In genomic region chr17:25595495-25595894, GRCm38 (mm10) we compare ENCODE assay signal across 12 mouse cellular contexts. TPM values are rescaled to one million over a fixed set of nuclear protein-coding genes. Genes with fewer than 3 reads are reported as not detected.
DNase-seq lines count a peak whose midpoint lies in the region; ATAC-seq and TF ChIP-seq lines count a peak whose summit lies in the region.
"Had no signal": no experiment of that assay in that cellular context is flagged by ENCODE, and none has a peak within 500 bp of the region (broad histone marks: within the 10 kb centered on the region; RNA-seq: fewer than 3 reads in every experiment).

No protein-coding gene starts in this region.

- no peaks in the 10 kb centered on the region for H3K27me3 ChIP-seq in liver, postnatal 0 days (ENCODE audit: insufficient read depth, low read length)
- H3K27me3 ChIP-seq in liver, embryonic 12.5 days (replicated peaks) = no peaks in the 10 kb centered on the region
- no peaks in the 10 kb centered on the region for H3K27me3 ChIP-seq in splenic B cell, adult 2 months (ENCODE audit: control insufficient read depth, insufficient read depth, low read length, poor library complexity, severe bottlenecking)

- no peak overlapping the region for H3K4me2 ChIP-seq in liver, postnatal 0 days (ENCODE audit: low read depth, low read length)
- no peak overlapping the region for H3K4me2 ChIP-seq in liver, embryonic 12.5 days

- peak; percentile 50 for TF ChIP-seq CTCF in gastrocnemius, adult 2 months (IDR thresholded peaks at IDR 0.05)
- TF ChIP-seq CTCF in liver, postnatal 0 days (IDR thresholded peaks at IDR 0.05; ENCODE audit: low read depth) = peak; percentile 48

- peak; percentile 40 for DNase-seq in gastrocnemius, adult 2 months
- no peak for DNase-seq in gastrocnemius, postnatal 4 days (ENCODE audit: low spot score in 2 of 2)
- no peak for DNase-seq in liver, postnatal 0 days
- DNase-seq in adrenal gland, postnatal 10 days = peak; percentile 71
- DNase-seq in splenic B cell, adult 2 months (ENCODE audit: low read depth, low spot score) = peak; percentile 19
- DNase-seq in thymus, postnatal 10 days (ENCODE audit: low spot score in 2 of 2) = no peak
- DNase-seq in thymus, postnatal 4 days = no peak
- DNase-seq: cerebellum, postnatal 36 days; kidney, postnatal 14 days; thymus, adult 2 months had no signal

- H3K4me1 ChIP-seq in liver, postnatal 0 days (ENCODE audit: insufficient read depth) = no peaks in the 10 kb centered on the region
- H3K4me1 ChIP-seq in liver, embryonic 12.5 days = 0 out of 2 replicates have a peak, but pooled peaks cover 11% of the 10 kb centered on the region

- no peak overlapping the region for H3K27ac ChIP-seq in gastrocnemius, adult 2 months
- H3K27ac ChIP-seq in liver, postnatal 0 days (ENCODE audit: low read depth) = no peak overlapping the region
- no peak overlapping the region for H3K27ac ChIP-seq in liver, embryonic 12.5 days

- 0 out of 2 replicates have a peak, but pooled peaks cover 2% of the 10 kb centered on the region for H3K36me3 ChIP-seq in liver, postnatal 0 days (replicated peaks; ENCODE audit: insufficient read depth, low read length)
- H3K36me3 ChIP-seq in liver, embryonic 12.5 days = peaks cover 26% of the 10 kb centered on the region
- peaks cover 2% of the 10 kb centered on the region; the same call in 1 of the 2 replicates for H3K36me3 ChIP-seq in splenic B cell, adult 2 months (ENCODE audit: control insufficient read depth, insufficient read depth, low read length, poor library complexity, severe bottlenecking)

- no peak overlapping the region for H3K4me3 ChIP-seq in gastrocnemius, adult 2 months
- no peak overlapping the region for H3K4me3 ChIP-seq in liver, postnatal 0 days (ENCODE audit: low read depth, low read length)
- H3K4me3 ChIP-seq in liver, embryonic 12.5 days = no peak overlapping the region

- H3K9me3 ChIP-seq in liver, postnatal 0 days (ENCODE audit: low read length) = no peaks in the 10 kb centered on the region
- no peaks in the 10 kb centered on the region for H3K9me3 ChIP-seq in liver, embryonic 12.5 days (replicated peaks)

- intact Hi-C loops in gastrocnemius, adult 2 months (cut with DNase I) = no loop called here

- WGBS in liver, postnatal 0 days (ENCODE audit: insufficient replicate concordance) = 63% methylated on average over 5 of the region's 5 CpGs
- 70% methylated on average over 5 of the region's 5 CpGs for WGBS in liver, embryonic 12.5 days (ENCODE audit: insufficient replicate concordance)

- TF ChIP-seq EP300 in liver, postnatal 0 days (IDR thresholded peaks at IDR 0.05; ENCODE audit: low read depth) = no peak

- no peak for ATAC-seq in liver, postnatal 0 days
- ATAC-seq in liver, embryonic 12.5 days = no peak

- no peak overlapping the region for H3K9ac ChIP-seq in liver, postnatal 0 days (replicated peaks)
- no peak overlapping the region for H3K9ac ChIP-seq in liver, embryonic 12.5 days

RNA-seq across cellular contexts. Expression of gene Lmf1, which starts 16.6 kb away (rescaled TPM):
- total RNA-seq in gastrocnemius, adult 2 months (2021) = 10 to 100 TPM in 1 of 2 experiments, 1 to 10 TPM in 1; 9.7 to 14.9 TPM
- 10 to 100 TPM; 16.1 to 18.8 TPM for total RNA-seq in gastrocnemius, postnatal 4 days (2021)
- 11.9 and 12.5 TPM in 2 replicates for polyA plus RNA-seq in liver, postnatal 0 days (2015; fragmentation: Nextera tagmentation; extraction: Ambion mirVana)
- 14.4 and 15.0 TPM in 2 replicates for polyA plus RNA-seq in liver, embryonic 12.5 days (2016; fragmentation: Nextera tagmentation; extraction: Ambion mirVana)
- 10 to 100 TPM; 35.8 to 44.3 TPM for total RNA-seq in adrenal gland, postnatal 10 days (2021)

RNA-seq across cellular contexts. Expression of gene Sox8, which starts 25.0 kb away (rescaled TPM):
- total RNA-seq in gastrocnemius, adult 2 months (2021) = 1 to 10 TPM in 1 of 2 experiments, under 1 TPM in 1; 0.92 to 1.1 TPM
- 10 to 100 TPM; 26.9 to 33.7 TPM for total RNA-seq in gastrocnemius, postnatal 4 days (2021)
- 0.08 TPM in 1 of 2 replicates, not detected in the other for polyA plus RNA-seq in liver, postnatal 0 days (2015; fragmentation: Nextera tagmentation; extraction: Ambion mirVana)
- polyA plus RNA-seq in liver, embryonic 12.5 days (2016; fragmentation: Nextera tagmentation; extraction: Ambion mirVana) = 0.52 and 0.65 TPM in 2 replicates
- total RNA-seq in adrenal gland, postnatal 10 days (2021) = 1 to 10 TPM; 1.7 to 2.4 TPM
- total RNA-seq: hematopoietic stem cell, adult 5-6 weeks had no signal

Comparison
In these comparisons a context has a peak if more than half of its experiments do, and no peak if none do; other contexts are left out.
1. DNase-seq: peak in gastrocnemius, adult 2 months (single experiment), adrenal gland, postnatal 10 days (single experiment) and splenic B cell, adult 2 months (single experiment); none in gastrocnemius, postnatal 4 days (0 of 2), liver, postnatal 0 days (single experiment), thymus, postnatal 10 days (0 of 2) and thymus, postnatal 4 days (single experiment).
2. RNA of gene Sox8, which starts 25.0 kb away (total RNA-seq): 26.9 to 33.7 TPM in gastrocnemius, postnatal 4 days; 1.7 to 2.4 TPM in adrenal gland, postnatal 10 days and 0.92 to 1.1 TPM in gastrocnemius, adult 2 months; every median in the first group is over 4 times any median in the second.